Mouse (Mus musculus) cerebellum, adult 9-10 months (tissue): ENCODE data around the gene Med29.
A peak's percentile ranks its signal among the peaks of the same experiment; 100 is the strongest.

Source experiments
- DNase-seq: peaks from one replicate; pipeline ENCODE4 v3.0.0; 2022

Med29 gene

DNA sequence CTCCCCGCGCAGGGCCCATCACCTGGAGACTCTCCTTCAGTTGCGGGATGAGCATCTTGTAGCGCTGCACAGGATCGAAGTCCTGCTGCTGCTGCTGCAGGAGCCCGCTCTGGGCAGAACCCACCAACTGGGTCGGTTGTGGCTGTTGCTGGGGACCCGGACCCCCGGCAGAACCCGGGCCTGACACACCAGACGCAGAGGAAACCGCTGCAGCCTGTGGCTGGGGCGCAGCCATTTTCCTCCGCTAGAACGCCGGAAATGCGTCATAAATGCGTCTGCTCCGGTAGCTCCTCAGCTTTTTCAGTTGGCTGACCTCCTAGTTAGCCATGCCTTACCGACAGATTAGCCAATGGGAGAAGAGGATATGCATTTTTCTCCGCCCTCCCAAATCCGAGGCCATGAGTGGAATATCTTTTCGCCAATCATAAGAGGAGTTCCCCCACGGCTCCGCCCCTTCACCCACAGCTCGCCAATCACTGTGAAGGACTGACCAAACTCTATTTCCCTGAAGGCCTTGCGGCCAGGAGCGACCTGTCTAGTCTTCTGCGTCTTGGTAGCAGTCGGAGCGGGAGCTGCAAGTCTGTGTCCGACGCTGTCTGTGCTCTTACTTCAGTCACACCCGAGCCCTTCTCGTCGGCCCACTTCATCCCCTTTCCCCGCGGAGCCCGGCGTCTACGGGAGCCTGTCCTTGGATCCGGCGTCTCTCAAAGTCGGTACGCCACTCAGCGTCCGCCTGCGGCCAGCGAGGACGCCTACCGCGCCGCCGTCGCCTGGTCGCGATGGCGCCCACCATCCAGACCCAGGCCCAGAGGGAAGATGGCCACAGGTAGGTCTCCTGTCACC, at the start of gene Med29, which contains the start of gene Paf1:
TSS of gene Med29 (minus strand) at position 280 of the 843 bp plus-strand sequence.
TSS of gene Paf1 (plus strand) at position 523 of the 843 bp plus-strand sequence.
- peak; percentile 99 for DNase-seq

DNA sequence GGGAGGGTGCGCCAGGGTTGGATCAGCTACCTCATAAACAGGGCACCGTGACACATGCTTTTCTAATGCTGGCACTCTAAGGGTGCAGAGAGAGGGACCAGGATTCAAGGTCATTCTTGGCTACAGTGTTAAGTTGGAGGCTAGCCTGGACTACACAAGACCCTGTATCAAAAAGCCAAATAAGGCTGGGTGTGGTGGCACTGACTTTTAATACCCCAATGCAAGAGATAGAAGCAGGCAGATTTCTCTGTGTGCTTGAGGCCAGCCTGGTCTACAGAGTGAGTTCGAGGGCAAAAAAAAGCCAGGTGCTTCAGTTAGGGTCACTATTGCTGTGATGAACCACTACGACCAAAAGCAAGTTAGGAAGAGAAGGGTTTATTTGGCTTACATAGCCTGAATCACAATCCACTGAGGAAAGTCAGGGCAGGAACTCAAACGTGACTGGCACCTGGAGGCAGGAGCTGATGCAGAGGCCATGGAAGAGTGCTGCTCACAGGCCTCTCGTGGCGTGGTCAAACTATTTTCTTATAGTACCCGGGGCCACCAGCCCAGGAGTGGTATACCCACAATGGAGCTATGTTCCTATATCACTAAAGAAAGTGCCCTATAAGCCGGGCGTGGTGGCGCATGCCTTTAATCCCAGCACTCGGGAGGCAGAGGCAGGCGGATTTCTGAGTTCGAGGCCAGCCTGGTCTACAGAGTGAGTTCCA, 49.4 kb upstream of the Med29 start:
- no peak for DNase-seq

DNA sequence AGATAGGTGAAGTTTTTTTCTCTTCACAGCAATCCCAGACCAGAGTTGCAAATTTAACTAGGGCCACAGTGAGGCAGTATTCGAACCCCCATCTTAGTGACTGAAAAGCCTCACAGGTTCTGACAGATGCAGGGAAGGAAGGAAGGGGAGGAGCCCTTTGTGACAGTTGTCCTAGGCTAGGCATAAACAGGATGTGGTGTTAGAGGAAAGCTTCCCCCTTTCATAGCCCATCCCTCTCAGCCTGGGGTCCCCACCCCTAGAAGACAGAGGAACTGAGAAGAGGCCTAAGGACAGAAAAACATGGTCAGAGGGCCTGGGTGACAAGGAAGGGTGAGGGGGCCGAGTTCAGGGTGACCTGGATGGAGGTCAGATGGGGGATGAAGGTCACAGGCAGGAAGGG, 48.2 kb upstream of the Med29 start:
- DNase-seq: no peak

DNA sequence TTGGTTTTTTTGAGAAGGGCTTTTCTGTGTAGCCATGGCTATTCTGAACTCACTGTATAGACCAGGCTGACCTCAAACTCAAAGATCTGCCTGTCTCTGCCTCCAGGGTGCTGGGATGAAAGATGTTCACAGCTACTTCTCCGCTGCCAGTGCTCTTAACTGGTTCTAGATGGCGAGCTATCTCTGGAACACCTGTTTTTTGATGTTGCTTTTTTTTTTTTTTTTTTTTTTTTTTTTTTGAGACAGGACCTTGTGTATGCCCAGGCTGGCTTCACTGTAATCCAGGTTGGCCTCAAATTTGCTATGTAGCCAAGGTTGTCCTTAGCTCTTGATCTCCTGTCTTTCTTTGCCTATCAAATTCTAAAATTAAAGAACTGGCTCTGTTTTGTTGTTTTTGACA, 46.3 kb upstream of the Med29 start:
- DNase-seq: no peak

DNA sequence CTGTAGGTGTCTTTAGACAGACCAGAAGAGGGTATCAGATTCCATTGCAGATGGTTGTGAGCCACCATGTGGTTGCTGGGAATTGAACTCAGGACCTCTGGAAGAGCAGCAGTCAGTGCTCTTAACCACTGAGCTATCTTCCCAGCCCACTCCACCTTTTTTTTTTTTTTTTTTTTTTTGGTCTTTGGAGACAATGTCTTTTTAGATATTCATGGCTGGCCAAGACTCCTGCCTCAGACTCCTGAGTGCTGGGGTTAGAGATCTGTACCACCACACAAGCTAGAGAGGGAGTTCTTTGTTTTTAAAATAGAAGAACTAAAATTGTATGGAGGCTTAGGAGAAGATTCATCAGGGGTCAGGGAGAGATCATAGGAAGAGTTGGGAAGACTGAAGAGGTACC, 45.5 kb upstream of the Med29 start:
- DNase-seq: no peak

DNA sequence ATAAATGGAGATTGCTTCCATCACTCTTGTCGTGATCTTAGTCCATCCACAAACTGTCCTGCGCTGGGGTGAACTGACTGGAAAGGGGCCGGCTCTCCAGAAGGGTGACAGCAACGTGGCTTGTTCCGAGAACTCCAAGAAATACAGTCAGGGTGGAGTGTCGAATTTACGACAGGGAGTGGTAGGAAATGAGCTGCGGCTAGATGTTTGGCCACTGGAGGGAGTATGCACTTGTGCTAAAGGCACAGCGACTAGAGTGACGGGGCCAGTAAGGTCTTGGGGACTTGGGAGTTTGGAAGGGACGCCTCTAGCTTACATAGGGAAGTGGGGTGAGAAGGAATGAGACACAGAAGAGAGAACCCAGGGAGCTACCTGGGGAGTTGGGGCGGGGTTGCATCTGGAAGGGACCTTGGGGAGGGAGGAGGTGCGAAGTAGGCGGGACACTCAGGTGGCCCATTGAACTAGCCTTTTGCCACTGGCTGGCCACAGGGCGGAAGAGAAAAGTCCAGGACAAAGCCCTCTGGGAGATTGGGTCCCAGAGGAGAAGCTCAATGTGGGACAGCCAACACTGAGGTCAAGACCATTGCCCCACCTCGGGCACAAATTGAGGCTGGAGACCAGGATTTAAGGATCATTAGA, 44.5 kb upstream of the Med29 start, which contains the start of gene Gmfg:
TSS of gene Gmfg (plus strand) at position 516 of the 639 bp plus-strand sequence.
- peak; percentile 84 for DNase-seq

DNA sequence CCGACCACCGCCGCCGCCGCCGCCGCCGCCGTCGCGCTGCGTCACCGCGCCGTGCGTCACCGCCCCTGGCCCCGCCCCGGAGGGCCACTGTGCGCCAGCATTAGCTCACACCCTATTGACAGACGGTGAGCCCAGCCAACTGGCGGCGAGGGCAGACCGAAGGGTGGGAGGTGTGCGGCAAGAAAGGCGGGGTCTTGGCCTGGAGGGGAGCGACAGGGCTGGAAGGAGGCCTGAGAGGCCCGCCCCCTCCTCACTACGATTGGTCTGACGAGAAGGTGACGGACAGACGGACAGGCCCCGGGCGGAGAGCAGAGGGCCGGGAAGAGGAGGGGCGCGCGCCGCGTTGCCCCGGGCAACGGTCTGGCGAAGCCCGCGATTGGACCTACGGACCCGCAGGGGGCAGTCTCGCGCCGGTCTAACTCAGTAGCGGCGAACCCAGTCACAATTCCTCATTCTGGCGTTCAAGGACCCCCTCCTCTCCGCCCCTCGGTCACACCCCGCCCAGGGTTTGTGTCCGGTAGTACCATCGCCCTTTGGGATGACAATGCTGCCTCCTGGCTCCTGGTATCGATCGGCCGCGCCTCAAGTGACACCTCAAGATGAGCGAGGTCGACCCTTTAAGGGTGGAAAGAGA, 43.9 kb upstream of the Med29 start:
- DNase-seq: peak; percentile 100

DNA sequence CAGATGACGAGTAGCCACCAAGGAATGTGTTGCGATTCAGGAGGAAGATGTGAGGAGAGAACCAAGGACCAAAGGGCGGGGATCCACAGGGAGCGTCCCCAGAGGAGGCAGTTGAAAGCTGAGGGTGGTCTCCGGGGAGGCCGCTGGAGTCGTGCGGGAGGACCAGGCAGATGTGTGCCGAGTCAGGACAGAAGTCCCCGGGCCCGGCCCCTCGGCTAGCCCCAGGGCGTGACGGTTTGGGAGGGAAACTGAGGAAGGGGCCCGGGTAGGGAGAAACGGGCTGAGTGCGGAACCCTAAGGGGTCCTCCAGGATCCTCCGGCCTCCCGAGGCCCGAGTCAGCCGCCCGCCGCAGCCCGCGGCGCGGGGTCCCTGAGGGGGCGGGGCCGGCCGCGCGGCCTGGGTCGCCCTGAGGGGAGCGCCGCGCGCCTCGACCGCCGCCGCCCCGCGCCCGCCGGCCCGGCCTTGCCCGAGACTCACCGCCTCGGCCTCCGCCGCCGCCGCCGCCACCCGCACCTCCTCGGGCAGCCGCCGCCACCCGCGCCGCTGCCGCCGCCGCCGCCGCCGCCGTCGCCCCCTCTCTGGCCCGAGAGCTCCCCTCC, 43.3 kb upstream of the Med29 start:
- peak; percentile 66 for DNase-seq

DNA sequence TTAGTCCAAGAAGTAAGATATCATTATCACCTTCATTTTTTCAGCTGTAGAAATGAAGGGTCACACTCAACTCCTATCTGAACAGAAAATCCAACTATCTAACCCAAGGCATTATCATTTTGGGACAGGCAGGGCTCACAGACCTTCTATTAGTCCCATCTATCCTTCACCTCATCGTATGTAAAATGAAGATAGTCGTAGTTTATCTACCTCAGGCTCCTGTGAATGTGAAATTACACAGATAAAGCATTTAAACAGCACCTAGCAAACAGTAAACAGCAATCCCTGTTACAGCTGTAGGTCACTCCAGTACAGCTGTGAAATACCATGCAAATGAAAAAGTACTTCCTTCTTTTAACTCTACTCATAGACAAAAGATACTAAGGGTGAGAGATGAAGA, 39.7 kb upstream of the Med29 start:
- DNase-seq: no peak

DNA sequence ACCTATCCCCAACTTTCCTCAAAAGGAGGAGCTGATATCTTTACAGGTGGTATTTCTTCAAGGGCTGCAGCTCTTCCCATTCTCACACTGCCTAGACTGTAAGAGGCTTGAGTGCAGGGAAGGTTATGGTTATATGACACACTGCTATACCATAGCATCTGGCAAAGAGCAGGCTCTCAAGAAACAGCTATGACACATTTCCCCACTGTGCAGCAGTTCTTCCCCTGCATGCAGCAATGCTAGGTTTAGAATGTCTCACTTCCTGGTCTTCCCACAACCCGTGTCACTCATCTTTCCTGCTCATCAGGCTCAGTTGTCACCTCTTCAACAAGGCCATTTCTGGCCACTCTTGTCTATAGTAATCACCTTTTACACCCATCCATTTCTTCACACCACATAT, 38.0 kb upstream of the Med29 start:
- DNase-seq: no peak

DNA sequence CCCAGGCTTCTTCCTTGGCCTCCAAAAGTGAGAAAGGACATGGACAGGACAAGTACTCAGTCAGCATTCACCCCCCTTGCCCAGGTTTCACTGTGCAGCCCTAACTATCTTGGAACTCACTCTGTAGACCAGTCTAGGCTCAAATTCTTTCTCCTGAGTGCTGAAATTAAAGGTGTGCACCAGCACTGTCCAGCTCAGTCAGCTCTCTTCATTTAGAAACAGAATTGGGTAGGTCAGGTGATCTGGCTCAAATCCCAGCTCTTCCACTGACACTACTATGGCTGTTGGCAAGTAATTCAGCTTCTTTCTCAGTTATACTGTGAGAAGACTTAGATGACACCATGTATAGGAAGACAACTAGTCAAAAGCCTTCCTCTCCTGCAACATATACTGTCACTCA, 35.2 kb upstream of the Med29 start:
- no peak for DNase-seq

DNA sequence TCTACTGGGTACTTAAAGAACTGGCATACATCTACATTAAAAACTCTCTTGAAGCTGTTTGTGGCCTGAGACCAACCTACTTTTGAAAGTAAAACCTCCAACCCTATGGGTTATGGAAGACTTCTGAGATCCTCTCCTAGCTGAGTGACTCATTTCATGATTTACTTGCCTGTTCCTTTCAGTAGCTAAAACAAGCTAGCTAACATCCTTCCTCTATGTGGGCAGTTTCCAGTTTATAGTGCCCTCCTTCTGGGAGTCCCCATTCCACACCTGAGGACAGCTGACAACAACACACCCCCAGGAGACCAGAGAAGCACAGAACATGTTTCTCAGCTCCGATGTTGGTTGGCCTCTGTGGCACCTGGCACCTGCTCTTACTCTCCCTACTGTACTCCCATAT, 30.5 kb upstream of the Med29 start:
- no peak for DNase-seq

DNA sequence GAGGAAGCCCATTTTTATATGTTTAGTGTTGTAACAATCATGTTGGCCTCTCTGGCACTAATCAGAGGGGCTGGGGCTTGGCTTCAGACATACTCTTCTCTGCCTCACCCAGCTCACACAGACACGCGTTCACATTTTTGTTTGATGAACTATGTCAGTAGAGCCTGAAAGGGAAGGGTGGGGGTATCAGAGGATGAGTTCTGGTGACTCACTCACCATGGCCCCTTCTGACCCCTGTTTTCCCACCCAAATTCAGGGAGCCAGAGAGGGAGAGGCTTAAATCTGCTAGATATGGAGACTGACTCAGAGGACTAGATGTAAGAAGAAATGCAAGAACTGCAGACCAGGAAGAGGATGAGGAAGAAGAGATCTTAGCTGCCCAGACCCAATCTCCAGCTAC, 26.9 kb upstream of the Med29 start:
- no peak for DNase-seq

DNA sequence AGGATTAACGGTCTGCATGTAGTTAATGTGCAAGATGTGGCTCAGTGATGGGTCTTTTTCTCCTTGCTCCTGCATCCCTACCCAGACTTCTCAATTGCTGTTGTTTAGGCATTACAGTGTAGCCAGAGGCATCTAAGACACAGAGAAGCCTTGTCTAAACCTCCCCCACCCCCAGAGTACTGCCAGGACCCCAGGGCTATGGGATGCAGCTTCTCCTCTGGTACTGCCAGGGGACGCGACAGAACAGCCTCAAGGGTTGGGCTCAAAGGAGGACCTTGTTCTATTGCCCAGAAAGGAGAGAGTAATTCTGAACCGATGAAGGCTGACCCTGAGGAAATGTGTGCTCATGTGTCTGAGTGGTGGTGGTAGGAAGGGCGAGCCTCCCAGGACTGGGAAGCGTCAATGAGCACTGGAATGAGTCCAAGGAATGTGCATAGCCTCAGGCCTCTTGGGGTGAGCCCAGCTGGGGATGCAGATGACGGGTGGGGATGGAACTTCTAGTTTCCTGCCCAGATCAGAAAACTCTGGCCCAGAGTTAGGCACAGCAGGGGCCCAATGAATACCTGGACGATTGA, 25.7 kb upstream of the Med29 start:
- DNase-seq: no peak

DNA sequence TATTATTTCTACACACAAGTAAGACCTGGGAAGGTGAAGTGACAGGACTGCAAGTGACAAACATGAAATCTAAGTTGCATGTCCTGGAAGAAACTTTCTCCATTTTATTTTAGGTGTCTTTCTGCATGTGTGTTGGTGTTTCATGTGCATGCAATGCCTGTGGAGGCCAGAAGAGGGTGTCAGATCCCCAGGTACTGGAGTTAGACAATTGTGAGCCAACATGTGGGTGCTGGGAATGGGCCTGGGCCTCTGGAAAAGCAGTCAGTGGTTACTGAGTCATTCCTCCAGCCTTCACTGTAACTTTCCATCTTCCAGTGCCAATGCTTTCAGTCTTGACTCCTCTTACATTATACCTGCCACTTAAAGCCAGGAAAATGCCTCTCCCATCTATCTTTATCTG, 24.9 kb upstream of the Med29 start:
- DNase-seq: no peak

DNA sequence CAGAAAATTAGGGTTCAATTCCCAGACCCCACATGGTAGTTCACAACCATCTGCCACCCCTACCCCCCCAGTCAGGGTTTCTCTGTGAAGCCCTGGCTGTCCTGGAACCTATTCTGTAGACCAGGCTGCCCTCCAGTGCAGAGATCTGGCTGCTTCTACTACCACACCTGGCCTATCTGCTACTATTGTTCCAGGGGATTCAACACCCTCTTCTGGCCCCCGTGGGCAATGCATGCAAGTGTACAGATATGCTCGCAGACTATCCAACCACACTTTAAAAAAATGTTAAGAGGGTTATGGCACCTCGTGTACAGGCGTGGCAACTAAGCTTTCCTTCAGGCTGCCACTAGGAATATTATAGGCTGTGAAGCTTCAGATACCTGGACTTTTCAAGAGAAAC, 20.3 kb upstream of the Med29 start:
- DNase-seq: no peak

DNA sequence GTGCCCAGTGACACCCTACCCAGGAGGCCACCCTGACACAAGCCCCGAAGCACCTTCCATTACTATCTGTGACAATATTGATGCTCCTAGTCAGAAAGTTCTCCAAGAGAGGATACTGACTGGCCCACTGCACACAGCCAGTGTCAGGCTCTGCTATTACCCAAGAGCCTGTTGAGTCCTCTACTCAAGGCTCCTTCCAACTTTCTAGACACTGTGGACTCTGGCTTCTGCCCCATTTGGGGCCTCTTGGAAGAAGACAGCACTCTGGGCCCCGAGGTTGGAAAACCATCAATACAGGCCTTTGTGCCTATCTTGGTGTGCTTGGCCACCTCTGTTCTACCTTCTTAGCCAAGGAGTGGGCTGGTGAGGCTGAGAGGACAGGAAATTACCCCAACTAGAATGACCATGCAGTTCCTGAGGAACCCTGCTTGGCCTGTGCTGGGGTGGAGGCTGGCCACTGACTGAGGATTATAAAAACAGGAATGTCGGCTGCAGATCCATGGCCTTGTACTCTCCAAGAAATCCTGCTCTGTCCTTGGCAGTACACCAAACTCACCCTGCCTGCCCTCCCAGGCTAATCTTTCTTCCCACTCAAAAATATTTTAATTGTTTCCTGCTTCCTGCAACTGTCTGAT, 18.4 kb upstream of the Med29 start:
- no peak for DNase-seq

DNA sequence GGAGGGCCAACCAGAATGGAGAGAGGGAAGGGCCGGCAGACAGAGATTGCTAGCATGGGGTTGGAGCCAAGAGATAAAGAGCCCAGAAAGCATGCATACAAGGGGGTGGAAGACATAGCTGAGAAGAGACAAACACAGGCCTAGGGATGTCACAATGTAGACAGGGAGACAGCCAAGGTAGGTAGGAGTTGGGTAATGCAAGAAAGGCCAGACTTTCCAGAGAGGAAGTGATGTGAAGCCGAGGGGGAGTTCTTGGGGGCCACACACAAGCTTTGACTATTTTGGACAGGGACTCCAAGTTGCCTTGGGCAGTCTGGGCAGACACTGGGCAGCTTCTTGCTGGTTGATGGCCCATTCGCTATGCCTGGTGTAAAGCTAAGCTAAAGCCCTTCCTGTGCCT, 9.4 kb upstream of the Med29 start:
- DNase-seq: no peak

DNA sequence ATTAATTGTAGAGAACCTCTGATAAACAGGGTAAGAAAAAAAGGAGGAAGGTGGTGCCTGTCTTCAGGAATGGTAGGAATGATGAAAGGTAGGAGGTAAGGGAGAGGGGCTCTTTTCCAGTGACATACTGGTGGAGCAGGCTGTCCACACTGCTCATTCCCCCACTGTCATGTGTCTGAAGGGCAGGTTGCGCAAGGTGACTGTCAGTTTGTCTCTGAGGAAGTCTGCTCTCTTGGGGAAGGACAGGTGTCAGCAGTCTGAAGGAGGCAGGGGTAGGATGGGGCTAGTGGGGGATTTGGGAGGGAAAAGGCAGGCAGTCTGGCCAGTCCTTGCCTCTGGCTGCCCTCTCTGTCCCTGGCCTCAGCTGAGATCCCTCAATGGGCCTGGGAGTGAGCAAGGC, 8.5 kb upstream of the Med29 start:
- DNase-seq: no peak

DNA sequence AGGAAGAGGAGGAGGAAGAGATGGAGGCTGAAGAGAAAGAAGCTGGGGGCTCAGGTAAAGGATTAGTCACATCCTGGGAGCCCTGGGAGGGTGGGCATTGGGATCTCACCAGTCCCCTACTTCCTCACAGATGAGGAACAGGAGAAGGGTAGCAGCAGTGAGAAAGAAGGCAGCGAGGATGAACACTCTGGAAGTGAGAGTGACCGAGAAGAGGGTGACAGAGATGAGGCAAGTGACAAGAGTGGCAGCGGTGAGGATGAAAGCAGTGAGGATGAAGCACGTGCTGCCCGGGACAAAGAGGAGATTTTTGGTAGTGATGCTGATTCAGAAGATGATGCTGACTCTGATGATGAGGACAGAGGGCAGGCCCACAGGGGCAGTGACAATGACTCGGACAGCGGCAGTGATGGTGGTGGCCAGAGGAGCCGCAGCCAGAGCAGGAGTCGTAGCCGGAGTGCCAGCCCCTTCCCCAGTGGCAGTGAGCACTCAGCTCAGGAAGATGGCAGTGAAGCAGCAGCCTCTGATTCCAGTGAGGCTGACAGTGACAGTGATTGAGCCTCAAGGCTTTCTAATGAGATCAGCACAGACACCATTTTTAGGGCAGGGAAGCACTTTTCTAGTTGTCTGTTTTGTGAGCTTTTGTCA, 6.3 kb upstream of the Med29 start:
- no peak for DNase-seq

DNA sequence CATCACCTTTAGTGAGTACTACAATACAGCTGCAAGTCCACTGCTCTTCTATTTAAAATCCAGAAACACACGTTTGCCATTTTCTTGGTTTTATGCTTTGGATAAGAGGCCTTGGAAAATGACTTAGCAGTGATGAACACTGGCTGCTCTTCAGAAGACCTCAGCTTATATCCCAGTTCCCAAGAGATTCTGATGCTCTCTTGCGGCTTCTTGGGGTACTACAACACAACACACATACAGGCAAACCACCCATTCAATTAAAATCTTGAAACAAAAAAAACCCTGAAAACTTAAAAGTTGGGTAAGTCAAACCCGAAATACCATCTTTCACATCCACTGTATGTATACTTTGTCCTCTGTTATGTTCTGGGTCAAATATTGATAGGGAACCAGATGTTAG, 5.5 kb upstream of the Med29 start:
- no peak for DNase-seq

DNA sequence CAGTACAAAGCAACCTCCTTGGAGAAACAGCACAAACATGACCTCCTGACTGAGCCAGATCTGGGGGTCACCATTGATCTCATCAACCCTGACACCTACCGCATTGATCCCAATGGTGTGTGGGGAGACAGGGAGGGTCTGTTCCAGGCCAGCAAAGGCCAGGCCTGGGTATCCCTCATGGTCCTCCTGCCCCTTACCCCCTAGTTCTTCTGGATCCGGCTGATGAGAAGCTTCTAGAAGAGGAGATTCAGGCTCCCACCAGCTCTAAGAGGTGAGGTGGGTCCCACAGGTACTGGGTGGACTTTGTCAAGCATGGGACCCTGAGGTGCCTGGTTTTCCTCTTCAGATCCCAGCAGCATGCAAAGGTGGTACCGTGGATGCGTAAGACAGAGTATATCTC, 2.9 kb upstream of the Med29 start:
- DNase-seq: no peak
